Mouse (Mus musculus) heart, postnatal 10 days (tissue): ENCODE results near the gene Lrig1. TPM values are rescaled to one million over a fixed set of nuclear protein-coding genes. Genes with fewer than 3 reads are reported as not detected.

ENCODE experiments used
- DNase-seq, 2 experiments: peaks; one replicate each; pipeline ENCODE4 v3.0.0; 2021
- intact Hi-C: fragments of 180-260 bp; cut with DNase I; formaldehyde crosslinking; loops from one replicate; pipeline ENCODE4 v1.15.1; 2025
- total RNA-seq, 2 experiments: library from RNA; stranded (reverse); gene quantifications; 2 replicates each; pipeline ENCODE4 v1.2.3; 2021

Gene Lrig1
- total RNA-seq, 2 experiments from 2014 or later, result 27.3 to 27.7 TPM

- no peak for DNase-seq
- intact Hi-C loops, result no loop called here
Measured at GRCm38 (mm10) chr6:94653388-94654316, 46.3 kb downstream of the Lrig1 start.

- no peak for DNase-seq
- intact Hi-C loops, result no loop called here
Measured at GRCm38 (mm10) chr6:94652659-94653213, 47.2 kb downstream of the Lrig1 start.

GRCm38 (mm10) chr6:94651541-94651940 is 48.4 kb downstream of the Lrig1 start:
- intact Hi-C loops, result no loop called here
- no peak for DNase-seq

- DNase-seq, result no peak
- intact Hi-C loops, result loop anchor here (2.0 kb wide), 1 partner anchor 39 kb away; no protein-coding TSS in a partner anchor
Measured at GRCm38 (mm10) chr6:94649637-94650036, 50.3 kb downstream of the Lrig1 start.

GRCm38 (mm10) chr6:94648496-94648895 is 51.5 kb downstream of the Lrig1 start:
- no peak for DNase-seq
- intact Hi-C loops, result loop anchor here (2.0 kb wide), 1 partner anchor 40 kb away; no protein-coding TSS in a partner anchor

GRCm38 (mm10) chr6:94647574-94648430 is 52.2 kb downstream of the Lrig1 start:
- DNase-seq, result peak; percentile 89 to 91
- intact Hi-C loops, result loop anchor here (2.0 kb wide), 1 partner anchor 41 kb away; no protein-coding TSS in a partner anchor

GRCm38 (mm10) chr6:94646902-94647301 is 53.1 kb downstream of the Lrig1 start:
- no peak for DNase-seq
- intact Hi-C loops, result no loop called here

GRCm38 (mm10) chr6:94646274-94646863 is 53.6 kb downstream of the Lrig1 start:
- intact Hi-C loops, result no loop called here
- DNase-seq, result no peak

- DNase-seq, result no peak
- intact Hi-C loops, result no loop called here
Measured at GRCm38 (mm10) chr6:94645723-94646122, 54.2 kb downstream of the Lrig1 start.

GRCm38 (mm10) chr6:94644641-94645040 is 55.3 kb downstream of the Lrig1 start:
- DNase-seq, result no peak
- intact Hi-C loops, result no loop called here

GRCm38 (mm10) chr6:94643989-94644388 is 56.0 kb downstream of the Lrig1 start:
- no peak for DNase-seq
- intact Hi-C loops, result no loop called here

GRCm38 (mm10) chr6:94642048-94642447 is 57.9 kb downstream of the Lrig1 start:
- DNase-seq, result no peak
- intact Hi-C loops, result no loop called here

- intact Hi-C loops, result no loop called here
- DNase-seq, result peak in 1 of 2 experiments; percentile 58
Measured at GRCm38 (mm10) chr6:94640297-94640696, 59.7 kb downstream of the Lrig1 start.

- no peak for DNase-seq
- intact Hi-C loops, result no loop called here
Measured at GRCm38 (mm10) chr6:94637024-94637434, 62.9 kb downstream of the Lrig1 start.

GRCm38 (mm10) chr6:94635343-94635742 is 64.6 kb downstream of the Lrig1 start:
- intact Hi-C loops, result no loop called here
- no peak for DNase-seq

GRCm38 (mm10) chr6:94634710-94635109 is 65.2 kb downstream of the Lrig1 start:
- intact Hi-C loops, result no loop called here
- no peak for DNase-seq

- intact Hi-C loops, result no loop called here
- no peak for DNase-seq
Measured at GRCm38 (mm10) chr6:94634274-94634673, 65.7 kb downstream of the Lrig1 start.

- intact Hi-C loops, result no loop called here
- DNase-seq, result no peak
Measured at GRCm38 (mm10) chr6:94631779-94632082, 68.2 kb downstream of the Lrig1 start.

- intact Hi-C loops, result no loop called here
- DNase-seq, result no peak
Measured at GRCm38 (mm10) chr6:94631051-94631778, 68.7 kb downstream of the Lrig1 start.

GRCm38 (mm10) chr6:94628787-94629186 is 71.2 kb downstream of the Lrig1 start:
- no peak for DNase-seq
- intact Hi-C loops, result no loop called here
